Mouse (Mus musculus): Measurements from ENCODE around the gene Tmc7. TPM values are rescaled to one million over a fixed set of nuclear protein-coding genes. Genes with fewer than 3 reads are reported as not detected.

Gene Tmc7
- polyA plus RNA-seq, 1 experiment from 2014 or later = 8.4 TPM

DNA sequence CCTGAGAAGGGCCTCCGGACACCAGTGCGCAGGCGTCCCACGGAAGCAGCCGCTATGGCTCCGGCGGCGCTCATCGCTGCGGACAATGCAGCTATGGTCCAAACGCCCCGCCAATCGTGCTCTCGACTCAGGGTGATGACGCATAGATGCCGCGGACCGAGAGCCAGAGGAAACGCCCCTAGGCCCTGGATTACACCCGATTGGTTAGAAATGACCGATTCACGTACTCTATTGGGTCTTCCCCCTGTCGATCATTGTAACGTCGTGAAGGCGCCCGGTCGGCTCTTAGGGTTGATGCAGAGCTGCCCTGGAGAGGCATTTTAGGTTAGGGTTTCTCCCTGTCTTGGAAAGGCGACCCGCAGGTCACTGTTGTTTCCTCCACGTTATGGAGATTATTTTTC, 51.4 kb downstream of the Tmc7 start, which contains the start of gene Coq7:
TSS of gene Coq7 (minus strand) at position 179 of the 401 bp plus-strand sequence.
- peak within 1 kb of the TSS; percentile 88 for H3K27ac ChIP-seq
- 0% methylated on average over 31 of the region's 31 CpGs for WGBS
- no peaks in the 10 kb centered on the region for H3K27me3 ChIP-seq
- peak; percentile 100 for ATAC-seq
- peaks cover 10% of the 10 kb centered on the region; the same call in 1 of the 2 replicates for H3K4me1 ChIP-seq
- peaks cover 24% of the 10 kb centered on the region for H3K36me3 ChIP-seq (ENCODE audit: poor library complexity, severe bottlenecking)
- peak within 1 kb of the TSS; percentile 54 for H3K4me3 ChIP-seq
- H3K4me2 ChIP-seq = peak within 1 kb of the TSS; percentile 67
- peak within 1 kb of the TSS; percentile 72 for H3K9ac ChIP-seq
- H3K9me3 ChIP-seq (replicated peaks) = no peaks in the 10 kb centered on the region

- Histone ChIP-seq H3K27ac (peak overlapping the region; percentile 88), H3K36me3 (ENCODE audit: poor library complexity, severe bottlenecking) (peaks cover 24% of the 10 kb centered on the region), H3K4me1 (peaks cover 10% of the 10 kb centered on the region; the same call in 1 of the 2 replicates), H3K9me3 (replicated peaks) (no peaks in the 10 kb centered on the region), H3K4me2 (peak overlapping the region; percentile 67), H3K4me3 (peak overlapping the region; percentile 54), H3K9ac (peak overlapping the region; percentile 68), H3K27me3 (no peaks in the 10 kb centered on the region)
- 2% methylated on average over 36 of the region's 36 CpGs for WGBS
- peak; percentile 95 for ATAC-seq
Measured at GRCm38 (mm10) chr7:118532519-118533177, 51.9 kb downstream of the Tmc7 start.

GRCm38 (mm10) chr7:118526967-118527366, 57.6 kb downstream of the Tmc7 start:
- 77% methylated on average over 4 of the region's 4 CpGs for WGBS
- ATAC-seq = no peak
- peaks cover 57% of the 10 kb centered on the region for H3K36me3 ChIP-seq (ENCODE audit: poor library complexity, severe bottlenecking)
- H3K9me3 ChIP-seq (replicated peaks) = no peaks in the 10 kb centered on the region
- H3K27me3 ChIP-seq = no peaks in the 10 kb centered on the region
- H3K4me1 ChIP-seq = 0 out of 2 replicates have a peak, but pooled peaks cover under 1% of the 10 kb centered on the region
- no peak overlapping the region for H3K4me2 ChIP-seq
- no peak overlapping the region for H3K9ac ChIP-seq
- no peak overlapping the region for H3K27ac ChIP-seq
- no peak overlapping the region for H3K4me3 ChIP-seq

- Histone ChIP-seq H3K36me3 (ENCODE audit: poor library complexity, severe bottlenecking) (peaks cover 35% of the 10 kb centered on the region), H3K9me3 (replicated peaks) (no peaks in the 10 kb centered on the region), H3K4me1 (peaks cover 5% of the 10 kb centered on the region; the same call in 1 of the 2 replicates), H3K27ac (no peak overlapping the region), H3K4me3 (no peak overlapping the region), H3K27me3 (no peaks in the 10 kb centered on the region), H3K9ac (no peak overlapping the region), H3K4me2 (no peak overlapping the region)
- ATAC-seq = no peak
- 87% methylated on average over 5 of the region's 5 CpGs for WGBS
Measured at GRCm38 (mm10) chr7:118522077-118522476, 62.5 kb downstream of the Tmc7 start.

DNA sequence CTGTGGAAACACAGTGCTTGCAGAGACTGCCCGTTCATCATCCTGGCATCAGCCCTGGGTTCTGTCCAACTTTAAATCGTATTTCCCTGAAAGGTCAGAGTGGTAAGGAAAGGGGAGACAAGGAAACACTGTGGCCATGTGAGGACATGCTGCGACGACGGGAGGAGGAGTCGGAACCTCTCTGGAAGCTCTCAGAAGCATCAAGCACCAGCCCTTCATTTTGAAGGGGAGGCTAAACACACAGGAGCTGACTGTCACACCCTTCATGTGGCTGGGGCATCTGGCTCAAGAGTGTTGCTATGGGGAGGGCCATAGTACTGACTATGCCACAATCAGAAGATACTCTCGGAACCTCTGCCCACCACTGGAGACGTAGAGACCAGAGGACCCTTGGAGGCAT, 64.9 kb downstream of the Tmc7 start:
- Histone ChIP-seq H3K4me1 (peaks cover 5% of the 10 kb centered on the region; the same call in 1 of the 2 replicates), H3K4me2 (no peak overlapping the region), H3K27ac (no peak overlapping the region), H3K36me3 (ENCODE audit: poor library complexity, severe bottlenecking) (peaks cover 13% of the 10 kb centered on the region), H3K4me3 (no peak overlapping the region), H3K27me3 (no peaks in the 10 kb centered on the region), H3K9ac (no peak overlapping the region), H3K9me3 (replicated peaks) (no peaks in the 10 kb centered on the region)
- no peak for ATAC-seq
- 92% methylated on average over 8 of the region's 8 CpGs for WGBS

DNA sequence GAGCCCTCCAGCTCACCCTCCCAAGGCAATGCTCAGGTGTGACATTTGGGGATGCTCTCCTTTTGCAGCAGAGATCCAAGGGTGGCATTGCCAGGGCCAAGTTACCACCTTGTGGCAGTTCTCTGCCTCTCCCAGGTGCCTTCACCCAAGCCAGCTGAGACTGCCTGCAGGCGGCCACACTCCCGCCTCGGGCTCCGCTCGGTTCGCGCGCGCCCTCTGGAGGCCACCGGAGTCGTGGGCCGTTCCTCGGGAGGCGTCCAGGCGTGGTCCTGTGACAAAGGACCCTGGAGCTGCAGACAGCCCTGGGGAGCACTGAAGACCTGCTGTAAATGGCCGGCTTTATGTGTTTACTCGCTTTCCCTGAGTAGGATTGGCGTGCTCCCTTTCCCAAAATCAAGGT, 65.8 kb downstream of the Tmc7 start:
- Histone ChIP-seq H3K9me3 (replicated peaks) (no peaks in the 10 kb centered on the region), H3K4me3 (no peak overlapping the region), H3K4me1 (peaks cover 5% of the 10 kb centered on the region; the same call in 1 of the 2 replicates), H3K4me2 (peak overlapping the region; percentile 17; the same call in 1 of the 2 replicates), H3K27ac (no peak overlapping the region), H3K9ac (no peak overlapping the region), H3K27me3 (no peaks in the 10 kb centered on the region), H3K36me3 (ENCODE audit: poor library complexity, severe bottlenecking) (peaks cover 7% of the 10 kb centered on the region; the same call in 1 of the 2 replicates)
- 2% methylated on average over 18 of the region's 18 CpGs for WGBS
- ATAC-seq = peak; percentile 88

DNA sequence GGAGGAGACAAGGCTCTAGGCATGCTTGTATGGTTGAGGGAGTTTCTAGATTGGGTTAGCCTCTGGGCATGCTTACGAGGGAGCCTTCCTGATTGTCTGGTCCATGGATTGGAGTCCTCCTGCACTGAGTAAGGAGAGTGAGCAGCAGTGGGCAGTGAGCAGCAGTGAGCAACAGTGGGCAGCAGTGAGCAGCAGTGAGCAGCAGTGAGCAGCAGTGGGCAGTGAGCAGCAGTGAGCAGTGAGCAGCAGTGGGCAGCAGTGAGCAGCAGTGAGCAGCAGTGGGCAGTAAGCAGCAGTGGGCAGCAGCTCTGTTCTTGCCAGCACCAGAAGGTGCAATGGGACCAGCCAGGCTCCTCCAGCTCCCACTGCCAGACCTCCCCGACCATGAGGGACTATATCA, 66.7 kb downstream of the Tmc7 start:
- H3K36me3 ChIP-seq (ENCODE audit: poor library complexity, severe bottlenecking) = peaks cover 4% of the 10 kb centered on the region; the same call in 1 of the 2 replicates
- H3K9ac ChIP-seq = no peak overlapping the region
- no peak overlapping the region for H3K4me3 ChIP-seq
- peaks cover 5% of the 10 kb centered on the region; the same call in 1 of the 2 replicates for H3K4me1 ChIP-seq
- no peak; the same call in 1 of the 2 replicates for ATAC-seq
- no peaks in the 10 kb centered on the region for H3K27me3 ChIP-seq
- 65% methylated on average over 2 of the region's 2 CpGs for whole genome bisulfite sequencing
- H3K9me3 ChIP-seq (replicated peaks) = no peaks in the 10 kb centered on the region
- no peak overlapping the region for H3K27ac ChIP-seq
- no peak overlapping the region for H3K4me2 ChIP-seq

DNA sequence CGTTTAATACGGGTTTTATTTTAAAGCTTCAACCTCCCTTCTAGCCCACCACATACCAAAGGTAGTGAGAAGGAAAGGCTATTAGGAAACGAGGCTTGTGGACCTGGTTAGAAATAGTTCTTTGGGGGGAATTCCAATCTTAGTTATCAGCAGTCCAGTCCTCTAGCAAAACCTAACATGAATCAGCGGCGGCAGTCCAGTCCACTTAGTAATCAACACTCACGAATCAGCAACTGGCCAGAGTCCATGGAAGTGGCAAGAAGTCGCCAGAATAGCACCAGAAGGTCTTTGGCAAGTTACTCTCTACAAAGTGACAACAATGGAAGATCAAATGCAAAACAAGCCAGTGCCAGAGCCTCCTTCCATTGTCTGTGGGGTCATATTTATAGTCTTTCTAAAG, 76.0 kb downstream of the Tmc7 start:
- Histone ChIP-seq H3K27ac (no peak overlapping the region), H3K4me3 (no peak overlapping the region), H3K4me2 (no peak overlapping the region), H3K9ac (no peak overlapping the region), H3K27me3 (no peaks in the 10 kb centered on the region), H3K36me3 (ENCODE audit: poor library complexity, severe bottlenecking) (no peaks in the 10 kb centered on the region), H3K9me3 (replicated peaks) (no peaks in the 10 kb centered on the region), H3K4me1 (no peaks in the 10 kb centered on the region)
- WGBS = 84% methylated on average over 7 of the region's 7 CpGs
- ATAC-seq = no peak

DNA sequence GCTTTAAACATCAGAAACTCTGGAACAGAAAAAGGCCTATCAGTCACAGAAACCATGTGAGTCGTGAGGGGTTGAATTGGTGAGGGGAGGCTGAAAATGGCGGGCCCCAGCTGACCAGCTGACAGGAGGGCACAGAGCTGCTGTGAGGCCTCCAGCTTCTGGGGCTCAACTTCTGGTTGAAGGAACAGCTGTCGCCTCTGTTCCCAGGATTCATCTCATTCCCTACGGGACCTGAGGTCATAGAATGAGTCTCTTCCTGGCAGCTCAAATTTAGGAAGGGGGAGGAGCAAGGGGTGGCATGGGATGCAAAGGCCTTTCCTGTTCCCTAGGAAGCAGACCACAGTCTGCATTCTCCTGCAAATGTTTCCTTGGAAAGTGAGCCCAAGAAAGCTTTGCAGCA, 80.7 kb downstream of the Tmc7 start:
- no peak overlapping the region for H3K9ac ChIP-seq
- H3K36me3 ChIP-seq (ENCODE audit: poor library complexity, severe bottlenecking) = no peaks in the 10 kb centered on the region
- WGBS = 75% methylated on average over 4 of the region's 4 CpGs
- H3K4me3 ChIP-seq = no peak overlapping the region
- H3K27me3 ChIP-seq = no peaks in the 10 kb centered on the region; the same call in 1 of the 2 replicates
- no peak for ATAC-seq
- no peaks in the 10 kb centered on the region for H3K9me3 ChIP-seq (replicated peaks)
- no peaks in the 10 kb centered on the region for H3K4me1 ChIP-seq
- no peak overlapping the region for H3K4me2 ChIP-seq
- no peak overlapping the region for H3K27ac ChIP-seq

GRCm38 (mm10) chr7:118502333-118502732, 82.2 kb downstream of the Tmc7 start:
- H3K36me3 ChIP-seq (ENCODE audit: poor library complexity, severe bottlenecking) = no peaks in the 10 kb centered on the region
- H3K27me3 ChIP-seq = no peaks in the 10 kb centered on the region; the same call in 1 of the 2 replicates
- H3K4me2 ChIP-seq = no peak overlapping the region; the same call in 1 of the 2 replicates
- H3K4me1 ChIP-seq = no peaks in the 10 kb centered on the region
- ATAC-seq = no peak
- no peaks in the 10 kb centered on the region for H3K9me3 ChIP-seq (replicated peaks)
- H3K4me3 ChIP-seq = no peak overlapping the region
- H3K27ac ChIP-seq = no peak overlapping the region
- H3K9ac ChIP-seq = no peak overlapping the region
- WGBS = 67% methylated on average over 8 of the region's 8 CpGs

- no peak overlapping the region for H3K9ac ChIP-seq
- no peak overlapping the region for H3K4me2 ChIP-seq
- ATAC-seq = no peak
- H3K9me3 ChIP-seq (replicated peaks) = no peaks in the 10 kb centered on the region
- no peak overlapping the region for H3K27ac ChIP-seq
- whole genome bisulfite sequencing = 78% methylated on average over 7 of the region's 7 CpGs
- H3K27me3 ChIP-seq = peaks cover 3% of the 10 kb centered on the region; the same call in 1 of the 2 replicates
- no peak overlapping the region for H3K4me3 ChIP-seq
- no peaks in the 10 kb centered on the region for H3K4me1 ChIP-seq
- no peaks in the 10 kb centered on the region for H3K36me3 ChIP-seq (ENCODE audit: poor library complexity, severe bottlenecking)
Measured at GRCm38 (mm10) chr7:118499784-118500435, 84.6 kb downstream of the Tmc7 start.

DNA sequence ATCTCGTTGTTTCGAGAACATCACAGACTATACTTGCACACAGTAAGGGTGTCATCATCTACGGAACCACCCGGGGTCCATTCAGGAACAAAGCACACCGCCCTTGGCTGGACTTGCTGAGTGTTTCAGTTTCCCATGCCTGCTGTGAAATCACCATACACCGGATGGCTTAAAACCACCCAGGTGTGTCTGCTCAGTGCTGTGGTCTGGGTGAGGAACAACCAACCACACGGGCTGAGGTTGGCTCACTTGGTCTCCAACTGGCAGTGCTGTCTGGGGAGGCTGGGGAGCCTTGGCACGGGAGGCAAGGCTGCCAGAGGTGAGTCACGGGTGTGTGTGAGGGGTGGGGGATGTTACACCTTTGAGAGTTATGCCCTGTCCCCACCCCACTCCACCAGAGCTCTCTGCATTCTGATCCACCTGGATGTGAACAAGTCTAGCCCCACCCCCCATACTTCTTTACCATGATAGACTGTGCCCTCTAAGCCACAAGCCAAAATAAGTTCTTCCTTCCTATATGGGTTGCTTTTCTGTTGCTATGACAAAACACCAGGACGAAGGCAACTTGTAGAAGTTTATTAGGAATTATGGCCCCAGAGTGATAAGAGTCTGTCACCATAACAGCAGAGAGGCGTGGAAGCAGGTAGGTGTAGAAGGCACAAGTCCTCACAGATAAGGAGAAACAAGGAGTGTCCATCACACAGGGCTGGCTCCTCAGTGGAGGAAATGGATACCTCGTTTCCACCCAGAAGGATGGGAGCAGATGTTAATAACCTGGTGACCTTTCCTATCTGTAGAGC, 85.4 kb downstream of the Tmc7 start:
- no peaks in the 10 kb centered on the region for H3K9me3 ChIP-seq (replicated peaks)
- no peak overlapping the region for H3K27ac ChIP-seq
- no peaks in the 10 kb centered on the region for H3K36me3 ChIP-seq (ENCODE audit: poor library complexity, severe bottlenecking)
- no peak for ATAC-seq
- H3K4me3 ChIP-seq = no peak overlapping the region
- H3K27me3 ChIP-seq = peaks cover 6% of the 10 kb centered on the region; the same call in 1 of the 2 replicates
- 91% methylated on average over 12 of the region's 12 CpGs for WGBS
- H3K4me1 ChIP-seq = no peaks in the 10 kb centered on the region
- no peak overlapping the region for H3K9ac ChIP-seq
- no peak overlapping the region for H3K4me2 ChIP-seq
